Mouse (Mus musculus) midbrain, embryonic 12.5 days (tissue): ENCODE results near the gene Rcan1. TPM values are rescaled to one million over a fixed set of nuclear protein-coding genes. Genes with fewer than 3 reads are reported as not detected.

Source experiments
- ATAC-seq: fragments of 200-750 bp; cut with Nextera tagmentation; 2 replicates; pipeline ENCODE4 v1.8.0; 2017; ENCODE audit warnings: low read depth, moderate TSS enrichment, moderate library complexity; ENCODE audit not compliant: low FRiP score
- H3K27ac ChIP-seq: fragments of 300-500 bp; sonication (generic); replicated peaks from 2 replicates; pipeline ENCODE4 v1.5.1; 2016; ENCODE audit warnings: mild to moderate bottlenecking
- H3K27me3 ChIP-seq: fragments of 300-500 bp; sonication (generic); 2 replicates; pipeline ENCODE4 v1.6.1; 2016; ENCODE audit warnings: mild to moderate bottlenecking
- H3K36me3 ChIP-seq: fragments of 300-500 bp; sonication (generic); 2 replicates; pipeline ENCODE4 v1.6.1; 2016
- H3K4me1 ChIP-seq: fragments of 300-500 bp; sonication (generic); 2 replicates; pipeline ENCODE4 v1.6.1; 2016
- H3K4me2 ChIP-seq: fragments of 300-500 bp; sonication (generic); replicated peaks from 2 replicates; pipeline ENCODE4 v1.6.1; 2016; ENCODE audit warnings: mild to moderate bottlenecking, moderate library complexity
- H3K4me3 ChIP-seq: fragments of 300-500 bp; sonication (generic); 2 replicates; pipeline ENCODE4 v1.5.1; 2016; ENCODE audit warnings: mild to moderate bottlenecking
- H3K9ac ChIP-seq: fragments of 300-500 bp; sonication (generic); replicated peaks from 2 replicates; pipeline ENCODE4 v1.6.1; 2016; ENCODE audit warnings: mild to moderate bottlenecking, moderate library complexity
- H3K9me3 ChIP-seq: fragments of 300-500 bp; sonication (generic); 2 replicates; pipeline ENCODE4 v1.6.1; 2016; ENCODE audit warnings: mild to moderate bottlenecking
- WGBS: fragments of 180-500 bp; shearing (Covaris S2); methylation state at CpG from one replicate; pipeline ENCODE4 v1.1.7; 2016; 5-methylcytosine and 5-hydroxymethylcytosine counted together
- polyA plus RNA-seq: library from polyadenylated mRNA; unstranded; fragments of >200 nt; fragmentation: Nextera tagmentation; extraction: Ambion mirVana; gene quantifications from 2 replicates; pipeline ENCODE4 v1.2.1, GENCODE M21; 2016

Gene Rcan1
- polyA plus RNA-seq, 1 experiment from 2014 or later: 42.8 TPM

DNA sequence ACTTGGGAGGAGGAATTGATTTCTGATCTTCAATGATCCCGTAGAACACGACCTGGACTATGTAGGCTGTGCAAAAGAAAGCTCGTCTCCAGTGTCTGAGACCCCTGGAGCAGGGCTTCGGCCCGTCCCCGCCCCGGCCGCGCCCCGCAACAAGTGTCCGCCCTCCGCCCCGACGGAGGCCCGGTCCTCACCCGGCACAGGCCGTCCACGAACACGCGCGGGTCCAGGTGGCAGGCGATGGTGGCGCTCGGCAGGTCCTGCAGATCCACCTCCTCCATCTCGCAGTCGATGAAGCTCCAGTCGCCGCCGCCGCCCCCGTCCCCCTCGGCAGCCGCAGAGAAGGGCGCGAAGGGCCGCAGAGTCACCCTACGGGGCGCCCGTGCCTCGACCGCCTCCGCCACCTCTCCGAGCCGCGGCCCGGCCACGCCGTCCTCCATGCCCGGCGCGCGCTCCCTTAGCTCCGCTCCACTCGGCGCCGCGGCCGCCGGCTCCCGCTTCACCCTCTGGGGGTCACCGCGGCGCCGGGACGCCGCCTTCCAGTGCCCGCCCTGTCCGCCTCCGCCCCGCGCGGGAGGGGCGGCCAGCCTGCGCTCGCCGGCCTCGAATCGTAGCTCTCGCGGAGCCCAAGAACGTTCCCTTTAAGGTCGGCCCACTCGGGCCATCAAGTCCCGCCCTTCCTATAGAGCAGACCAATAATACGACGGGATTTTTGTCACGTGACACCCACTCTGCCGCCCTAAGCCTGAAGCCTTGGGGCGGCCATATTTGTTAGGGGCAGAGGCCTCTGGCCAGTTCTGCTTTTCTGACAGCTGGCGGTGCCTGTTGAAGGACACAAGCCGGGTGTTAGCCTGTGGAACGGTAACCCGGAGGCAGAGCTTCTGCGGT is 4.8 kb downstream of the Rcan1 start:
- peak overlapping the region; percentile 82 for H3K4me2 ChIP-seq
- peak overlapping the region; percentile 58 for H3K27ac ChIP-seq
- no peaks in the 10 kb centered on the region for H3K9me3 ChIP-seq
- WGBS: under 1% methylated on average over 85 of the region's 94 CpGs
- H3K9ac ChIP-seq: peak overlapping the region; percentile 84
- peak overlapping the region; percentile 84 for H3K4me3 ChIP-seq
- peaks cover 22% of the 10 kb centered on the region for H3K4me1 ChIP-seq
- no peaks in the 10 kb centered on the region for H3K27me3 ChIP-seq
- H3K36me3 ChIP-seq: no peaks in the 10 kb centered on the region
- ATAC-seq: peak; percentile 98

- 10% methylated on average over 10 of the region's 10 CpGs for WGBS
Measured at GRCm38 (mm10) chr16:92465226-92465625, 5.4 kb downstream of the Rcan1 start.

GRCm38 (mm10) chr16:92464390-92464972 is 6.2 kb downstream of the Rcan1 start:
- peak overlapping the region; percentile 82 for H3K4me2 ChIP-seq
- ATAC-seq: no peak
- H3K4me3 ChIP-seq: peak overlapping the region; percentile 84
- peak overlapping the region; percentile 84; the same call in 1 of the 2 replicates for H3K9ac ChIP-seq
- WGBS: 55% methylated on average over 14 of the region's 14 CpGs
- H3K27me3 ChIP-seq: no peaks in the 10 kb centered on the region
- H3K4me1 ChIP-seq: peaks cover 24% of the 10 kb centered on the region
- no peak overlapping the region for H3K27ac ChIP-seq
- H3K36me3 ChIP-seq: no peaks in the 10 kb centered on the region
- no peaks in the 10 kb centered on the region for H3K9me3 ChIP-seq

More at GRCm38 (mm10) chr16:92465226-92465625, 5.4 kb downstream of the Rcan1 start:
- H3K4me2 ChIP-seq: peak overlapping the region; percentile 82
- no peaks in the 10 kb centered on the region for H3K27me3 ChIP-seq
- H3K9ac ChIP-seq: peak overlapping the region; percentile 84
- H3K4me1 ChIP-seq: peaks cover 24% of the 10 kb centered on the region
- peak overlapping the region; percentile 39 for H3K27ac ChIP-seq
- peak overlapping the region; percentile 84 for H3K4me3 ChIP-seq
- no peaks in the 10 kb centered on the region for H3K36me3 ChIP-seq
- H3K9me3 ChIP-seq: no peaks in the 10 kb centered on the region
- ATAC-seq: no peak

- Histone ChIP-seq H3K27ac (no peak overlapping the region), H3K36me3 (no peaks in the 10 kb centered on the region), H3K9ac (no peak overlapping the region), H3K4me3 (no peak overlapping the region), H3K9me3 (no peaks in the 10 kb centered on the region), H3K4me2 (no peak overlapping the region), H3K27me3 (no peaks in the 10 kb centered on the region), H3K4me1 (peaks cover 24% of the 10 kb centered on the region)
- no peak for ATAC-seq
- 88% methylated on average over 6 of the region's 6 CpGs for WGBS
Measured at GRCm38 (mm10) chr16:92461412-92461811, 9.3 kb downstream of the Rcan1 start.

- 27% methylated on average over 7 of the region's 7 CpGs for WGBS
Measured at GRCm38 (mm10) chr16:92457594-92457993, 13.1 kb downstream of the Rcan1 start.

GRCm38 (mm10) chr16:92455969-92456368 is 14.7 kb downstream of the Rcan1 start:
- WGBS: 89% methylated on average over 5 of the region's 5 CpGs

More at GRCm38 (mm10) chr16:92457594-92457993, 13.1 kb downstream of the Rcan1 start:
- Histone ChIP-seq H3K9ac (no peak overlapping the region), H3K4me3 (no peak overlapping the region), H3K9me3 (no peaks in the 10 kb centered on the region), H3K27ac (no peak overlapping the region), H3K36me3 (no peaks in the 10 kb centered on the region), H3K4me1 (0 out of 2 replicates have a peak, but pooled peaks cover 5% of the 10 kb centered on the region), H3K4me2 (no peak overlapping the region), H3K27me3 (no peaks in the 10 kb centered on the region)
- peak; percentile 54; the same call in 1 of the 2 replicates for ATAC-seq

DNA sequence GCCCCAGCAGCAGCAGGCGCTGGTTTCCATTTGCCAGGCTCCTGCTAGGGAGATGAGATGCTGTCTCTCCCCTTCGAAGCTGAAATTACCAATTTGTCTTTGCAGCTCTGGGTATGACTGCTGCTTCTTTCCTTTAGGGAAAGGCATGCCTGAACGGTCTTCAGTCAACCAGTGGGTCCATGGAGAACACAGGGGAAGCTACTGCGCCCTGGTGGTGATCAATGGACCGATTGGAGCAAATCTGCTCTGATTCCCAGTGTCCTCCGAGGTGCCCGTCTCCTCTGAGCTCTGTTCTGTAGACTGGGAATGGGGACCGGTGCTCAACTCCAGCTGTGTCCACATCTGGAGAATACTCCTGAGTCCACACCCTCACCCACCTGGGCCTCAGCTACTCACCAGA is 15.2 kb downstream of the Rcan1 start:
- 0 out of 2 replicates have a peak, but pooled peaks cover 6% of the 10 kb centered on the region for H3K4me1 ChIP-seq
- no peak for ATAC-seq
- no peaks in the 10 kb centered on the region for H3K9me3 ChIP-seq
- 0 out of 2 replicates have a peak, but pooled peaks cover 7% of the 10 kb centered on the region for H3K36me3 ChIP-seq
- H3K4me2 ChIP-seq: no peak overlapping the region
- H3K27me3 ChIP-seq: no peaks in the 10 kb centered on the region
- 63% methylated on average over 8 of the region's 8 CpGs for WGBS
- H3K9ac ChIP-seq: no peak overlapping the region
- H3K27ac ChIP-seq: no peak overlapping the region
- no peak overlapping the region for H3K4me3 ChIP-seq

More at GRCm38 (mm10) chr16:92455969-92456368, 14.7 kb downstream of the Rcan1 start:
- H3K27ac ChIP-seq: no peak overlapping the region
- no peak overlapping the region for H3K4me3 ChIP-seq
- no peak for ATAC-seq
- no peaks in the 10 kb centered on the region for H3K9me3 ChIP-seq
- 0 out of 2 replicates have a peak, but pooled peaks cover 4% of the 10 kb centered on the region for H3K36me3 ChIP-seq
- no peak overlapping the region for H3K9ac ChIP-seq
- no peak overlapping the region for H3K4me2 ChIP-seq
- H3K4me1 ChIP-seq: 0 out of 2 replicates have a peak, but pooled peaks cover 6% of the 10 kb centered on the region
- no peaks in the 10 kb centered on the region for H3K27me3 ChIP-seq

- no peaks in the 10 kb centered on the region for H3K27me3 ChIP-seq
- no peak overlapping the region for H3K4me2 ChIP-seq
- H3K9me3 ChIP-seq: no peaks in the 10 kb centered on the region
- no peak for ATAC-seq
- no peak overlapping the region for H3K9ac ChIP-seq
- 0 out of 2 replicates have a peak, but pooled peaks cover 7% of the 10 kb centered on the region for H3K36me3 ChIP-seq
- no peak overlapping the region for H3K4me3 ChIP-seq
- WGBS: 93% methylated on average over 18 of the region's 18 CpGs
- 0 out of 2 replicates have a peak, but pooled peaks cover 3% of the 10 kb centered on the region for H3K4me1 ChIP-seq
- no peak overlapping the region for H3K27ac ChIP-seq
Measured at GRCm38 (mm10) chr16:92454495-92454894, 16.2 kb downstream of the Rcan1 start.

- WGBS: 89% methylated on average over 7 of the region's 7 CpGs
- no peaks in the 10 kb centered on the region for H3K9me3 ChIP-seq
- no peaks in the 10 kb centered on the region for H3K27me3 ChIP-seq
- 0 out of 2 replicates have a peak, but pooled peaks cover 3% of the 10 kb centered on the region for H3K4me1 ChIP-seq
- no peak overlapping the region for H3K9ac ChIP-seq
- H3K27ac ChIP-seq: no peak overlapping the region
- no peak overlapping the region for H3K4me3 ChIP-seq
- H3K4me2 ChIP-seq: no peak overlapping the region
- H3K36me3 ChIP-seq: 0 out of 2 replicates have a peak, but pooled peaks cover 11% of the 10 kb centered on the region
- no peak for ATAC-seq
Measured at GRCm38 (mm10) chr16:92454002-92454401, 16.7 kb downstream of the Rcan1 start.

- 63% methylated on average over 8 of the region's 8 CpGs for WGBS
- 0 out of 2 replicates have a peak, but pooled peaks cover 3% of the 10 kb centered on the region for H3K4me1 ChIP-seq
- H3K4me3 ChIP-seq: no peak overlapping the region
- no peaks in the 10 kb centered on the region for H3K9me3 ChIP-seq
- no peaks in the 10 kb centered on the region for H3K27me3 ChIP-seq
- H3K4me2 ChIP-seq: no peak overlapping the region
- H3K27ac ChIP-seq: no peak overlapping the region
- 0 out of 2 replicates have a peak, but pooled peaks cover 13% of the 10 kb centered on the region for H3K36me3 ChIP-seq
- no peak overlapping the region for H3K9ac ChIP-seq
- ATAC-seq: no peak
Measured at GRCm38 (mm10) chr16:92452609-92453008, 18.1 kb downstream of the Rcan1 start.

DNA sequence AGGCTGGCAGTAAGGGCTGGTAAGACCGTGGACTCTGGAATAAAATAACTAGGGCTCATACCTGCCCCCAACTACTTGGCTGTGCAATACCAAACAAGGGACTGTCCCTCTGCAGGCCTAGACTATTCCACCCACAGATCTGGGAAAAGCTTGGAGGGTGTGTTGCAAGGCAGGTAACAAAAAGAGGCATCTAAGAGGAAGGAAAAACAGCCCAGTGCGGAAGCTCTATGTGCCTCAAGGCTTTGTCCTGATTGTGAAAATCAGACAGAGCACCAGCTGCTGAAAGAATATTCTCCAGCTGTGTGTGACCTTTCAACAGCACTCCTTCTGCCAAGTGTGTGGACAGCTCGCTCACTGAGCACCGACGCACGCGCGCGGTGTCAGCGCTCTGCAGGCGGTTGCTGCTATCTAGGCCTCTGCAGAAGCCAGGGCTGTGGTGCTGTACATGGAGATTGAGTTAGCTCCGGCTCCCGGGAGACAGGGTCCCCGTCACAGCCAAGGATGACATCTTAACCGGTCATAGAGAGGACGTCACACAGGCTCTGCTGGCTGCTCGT is 19.1 kb downstream of the Rcan1 start:
- Histone ChIP-seq H3K9ac (no peak overlapping the region), H3K9me3 (no peaks in the 10 kb centered on the region), H3K36me3 (0 out of 2 replicates have a peak, but pooled peaks cover 13% of the 10 kb centered on the region), H3K27ac (no peak overlapping the region), H3K4me1 (0 out of 2 replicates have a peak, but pooled peaks cover 3% of the 10 kb centered on the region), H3K4me3 (no peak overlapping the region), H3K27me3 (no peaks in the 10 kb centered on the region), H3K4me2 (no peak overlapping the region)
- 91% methylated on average over 17 of the region's 17 CpGs for WGBS
- ATAC-seq: no peak
